Mouse (Mus musculus) kidney, embryonic 16.5 days (tissue): Measurements from ENCODE around the gene Btbd7. TPM values are rescaled to one million over a fixed set of nuclear protein-coding genes. Genes with fewer than 3 reads are reported as not detected.

Experiments used
- ATAC-seq: fragments of 200-750 bp; cut with Nextera tagmentation; 2 replicates; pipeline ENCODE4 v1.8.0; 2017; ENCODE audit warnings: moderate TSS enrichment; ENCODE audit not compliant: low FRiP score, low TSS enrichment
- H3K27ac ChIP-seq: fragments of 300-500 bp; sonication (generic); 2 replicates; pipeline ENCODE4 v1.5.1; 2014; ENCODE audit warnings: low read length
- H3K27me3 ChIP-seq: fragments of 300-500 bp; sonication (generic); 2 replicates; pipeline ENCODE4 v1.6.1; 2014; ENCODE audit warnings: low read length, control low read depth, mixed read lengths; ENCODE audit not compliant: insufficient read depth
- H3K36me3 ChIP-seq: fragments of 300-500 bp; sonication (generic); 2 replicates; pipeline ENCODE4 v1.6.1; 2014; ENCODE audit warnings: low read length, control low read depth, mixed read lengths; ENCODE audit not compliant: insufficient read depth
- H3K4me1 ChIP-seq: fragments of 300-500 bp; sonication (generic); 2 replicates; pipeline ENCODE4 v1.6.1; 2014; ENCODE audit warnings: low read length, control low read depth, mixed read lengths; ENCODE audit not compliant: insufficient read depth
- H3K4me2 ChIP-seq: fragments of 300-500 bp; sonication (generic); replicated peaks from 2 replicates; pipeline ENCODE4 v1.6.1; 2014; ENCODE audit warnings: low read depth, low read length
- H3K4me3 ChIP-seq: fragments of 300-500 bp; sonication (generic); 2 replicates; pipeline ENCODE4 v1.5.1; 2014; ENCODE audit warnings: mild to moderate bottlenecking, low read length
- H3K9ac ChIP-seq: fragments of 300-500 bp; sonication (generic); replicated peaks from 2 replicates; pipeline ENCODE4 v1.6.1; 2014; ENCODE audit warnings: low read length
- H3K9me3 ChIP-seq: fragments of 300-500 bp; sonication (generic); 2 replicates; pipeline ENCODE4 v1.6.1; 2016; ENCODE audit warnings: low read length, control low read depth
- WGBS: fragments of 180-500 bp; shearing (Covaris S2); extraction: QIAGEN DNeasy Blood & Tissue Kit; methylation state at CpG from one replicate; pipeline ENCODE4 v1.1.7; 2014; 5-methylcytosine and 5-hydroxymethylcytosine counted together
- polyA plus RNA-seq: library from polyadenylated mRNA; unstranded; fragments of >200 nt; fragmentation: Nextera tagmentation; extraction: Ambion mirVana; gene quantifications from 2 replicates; pipeline ENCODE4 v1.2.1, GENCODE M21; 2015

The Btbd7 gene
- polyA plus RNA-seq, 1 experiment from 2014 or later = 14.5 TPM

- 79% methylated on average over 7 of the region's 7 CpGs for WGBS
- no peaks in the 10 kb centered on the region for H3K4me1 ChIP-seq
- no peaks in the 10 kb centered on the region for H3K9me3 ChIP-seq
- ATAC-seq = no peak
- H3K27me3 ChIP-seq = no peaks in the 10 kb centered on the region
- H3K4me3 ChIP-seq = no peak overlapping the region
- peaks cover 53% of the 10 kb centered on the region for H3K36me3 ChIP-seq
- H3K4me2 ChIP-seq = no peak overlapping the region
- H3K27ac ChIP-seq = no peak overlapping the region
- H3K9ac ChIP-seq = no peak overlapping the region
Observed at GRCm38 (mm10) chr12:102787927-102788326, 90.3 kb downstream of the Btbd7 start.

GRCm38 (mm10) chr12:102785593-102785985, 92.7 kb downstream of the Btbd7 start:
- H3K9ac ChIP-seq = no peak overlapping the region
- H3K4me2 ChIP-seq = no peak overlapping the region
- no peaks in the 10 kb centered on the region for H3K27me3 ChIP-seq
- 90% methylated on average over 5 of the region's 5 CpGs for WGBS
- no peaks in the 10 kb centered on the region for H3K4me1 ChIP-seq
- H3K36me3 ChIP-seq = peaks cover 40% of the 10 kb centered on the region
- no peak overlapping the region for H3K4me3 ChIP-seq
- H3K27ac ChIP-seq = no peak overlapping the region
- H3K9me3 ChIP-seq = no peaks in the 10 kb centered on the region
- ATAC-seq = no peak

DNA sequence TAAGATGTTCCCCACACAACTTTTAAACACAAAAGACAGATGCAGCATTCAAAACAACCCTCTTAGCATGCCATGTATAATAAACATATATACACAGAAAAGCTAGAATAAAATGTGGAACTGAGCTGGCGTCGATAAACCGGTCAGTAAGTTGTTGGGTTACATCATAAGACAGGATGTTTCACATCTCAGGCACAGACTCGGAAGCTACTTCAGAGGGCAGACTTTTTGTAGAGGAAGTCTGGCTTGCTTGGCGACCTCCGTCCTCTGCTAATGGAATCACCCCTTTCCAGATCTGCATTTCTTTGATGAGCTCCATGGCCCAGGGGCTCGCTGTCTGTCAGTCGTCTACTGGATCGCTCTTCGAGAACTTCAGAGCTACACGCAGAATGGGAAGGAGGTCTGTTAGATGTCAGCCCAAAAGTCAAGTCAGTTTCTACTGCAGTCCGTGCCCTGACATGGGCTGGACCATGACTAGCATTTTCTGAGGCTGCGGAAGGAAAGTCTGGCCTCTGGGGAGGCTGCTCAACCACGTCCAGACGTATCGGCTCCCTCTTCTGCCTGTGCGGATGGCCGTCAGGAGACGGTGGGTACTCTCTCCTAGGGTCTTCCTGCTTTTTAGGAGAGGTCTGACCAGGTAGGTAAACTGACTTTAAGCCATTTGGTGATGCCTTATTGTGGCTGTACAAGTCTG, 93.2 kb downstream of the Btbd7 start:
- no peak overlapping the region for H3K9ac ChIP-seq
- H3K4me3 ChIP-seq = no peak overlapping the region
- 89% methylated on average over 19 of the region's 19 CpGs for WGBS
- H3K27ac ChIP-seq = no peak overlapping the region
- no peak overlapping the region for H3K4me2 ChIP-seq
- no peaks in the 10 kb centered on the region for H3K4me1 ChIP-seq
- H3K36me3 ChIP-seq = peaks cover 35% of the 10 kb centered on the region
- H3K27me3 ChIP-seq = no peaks in the 10 kb centered on the region
- no peak for ATAC-seq
- no peaks in the 10 kb centered on the region for H3K9me3 ChIP-seq

GRCm38 (mm10) chr12:102782841-102783240, 95.4 kb downstream of the Btbd7 start:
- Histone ChIP-seq H3K27ac (no peak overlapping the region), H3K4me2 (no peak overlapping the region), H3K4me3 (no peak overlapping the region), H3K36me3 (peaks cover 27% of the 10 kb centered on the region), H3K9me3 (no peaks in the 10 kb centered on the region), H3K9ac (no peak overlapping the region), H3K4me1 (no peaks in the 10 kb centered on the region), H3K27me3 (no peaks in the 10 kb centered on the region)
- no peak for ATAC-seq
- 84% methylated on average over 5 of the region's 5 CpGs for whole genome bisulfite sequencing

DNA sequence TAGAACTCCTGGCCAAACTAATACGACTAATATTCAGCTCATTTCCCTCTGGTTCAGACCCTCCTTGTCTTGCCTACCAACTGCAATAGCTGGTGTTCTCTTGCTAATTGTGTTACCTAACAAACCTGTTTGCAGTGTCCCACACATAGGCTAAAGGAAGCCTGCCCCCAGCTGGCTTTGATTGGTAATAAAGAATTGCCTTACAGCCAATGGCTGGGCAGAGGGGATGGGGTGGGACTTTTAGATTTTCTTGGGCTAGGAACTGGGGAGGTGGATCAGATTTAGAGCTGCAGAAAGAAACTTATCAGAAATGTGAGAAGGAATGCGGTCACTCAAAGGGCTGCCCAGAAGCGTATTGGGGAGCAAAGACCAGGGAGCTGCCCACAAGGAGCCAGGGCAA, 98.8 kb downstream of the Btbd7 start:
- Histone ChIP-seq H3K9me3 (no peaks in the 10 kb centered on the region), H3K4me2 (no peak overlapping the region), H3K27me3 (no peaks in the 10 kb centered on the region), H3K4me3 (no peak overlapping the region), H3K4me1 (no peaks in the 10 kb centered on the region), H3K36me3 (peaks cover 28% of the 10 kb centered on the region; the same call in 1 of the 2 replicates), H3K9ac (no peak overlapping the region), H3K27ac (no peak overlapping the region)
- ATAC-seq = peak; percentile 61; the same call in 1 of the 2 replicates
- WGBS = 50% methylated on average over 3 of the region's 3 CpGs

DNA sequence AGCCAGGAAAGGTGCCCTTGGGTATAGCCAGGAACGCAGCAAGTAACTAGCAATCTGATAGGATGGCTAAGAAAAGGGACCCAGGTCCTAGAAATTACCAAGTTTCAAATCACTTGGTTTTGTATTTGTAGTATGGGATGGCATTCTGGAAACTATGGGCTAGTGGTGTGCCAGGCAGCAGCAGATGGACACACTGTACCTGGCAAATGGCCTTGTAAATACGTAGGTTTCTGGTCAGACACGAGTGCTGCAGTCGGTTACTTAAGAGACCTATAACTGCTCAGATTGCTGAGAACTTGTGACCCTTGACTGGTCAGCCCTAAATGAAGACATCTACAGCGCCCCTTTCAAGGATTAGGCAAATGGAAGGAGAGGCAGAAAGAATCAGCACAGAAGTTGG, 100.1 kb downstream of the Btbd7 start:
- 82% methylated on average over 5 of the region's 5 CpGs for WGBS
- Histone ChIP-seq H3K4me1 (no peaks in the 10 kb centered on the region), H3K27me3 (no peaks in the 10 kb centered on the region), H3K27ac (no peak overlapping the region), H3K9ac (no peak overlapping the region), H3K9me3 (no peaks in the 10 kb centered on the region), H3K4me3 (no peak overlapping the region), H3K36me3 (peaks cover 21% of the 10 kb centered on the region; the same call in 1 of the 2 replicates), H3K4me2 (no peak overlapping the region)
- no peak for ATAC-seq

GRCm38 (mm10) chr12:102776035-102776434, 102.2 kb downstream of the Btbd7 start:
- WGBS = 91% methylated on average over 14 of the region's 14 CpGs

GRCm38 (mm10) chr12:102772676-102773075, 105.6 kb downstream of the Btbd7 start:
- Histone ChIP-seq H3K4me2 (no peak overlapping the region), H3K27ac (no peak overlapping the region), H3K36me3 (peaks cover 64% of the 10 kb centered on the region), H3K4me3 (no peak overlapping the region), H3K9ac (no peak overlapping the region), H3K27me3 (no peaks in the 10 kb centered on the region), H3K9me3 (no peaks in the 10 kb centered on the region), H3K4me1 (no peaks in the 10 kb centered on the region)
- no peak for ATAC-seq
- WGBS = 91% methylated on average over 5 of the region's 5 CpGs

More at GRCm38 (mm10) chr12:102776035-102776434, 102.2 kb downstream of the Btbd7 start:
- Histone ChIP-seq H3K4me3 (no peak overlapping the region), H3K9ac (no peak overlapping the region), H3K27me3 (no peaks in the 10 kb centered on the region), H3K9me3 (no peaks in the 10 kb centered on the region), H3K4me1 (no peaks in the 10 kb centered on the region), H3K36me3 (peaks cover 39% of the 10 kb centered on the region), H3K4me2 (no peak overlapping the region), H3K27ac (no peak overlapping the region)
- no peak for ATAC-seq

DNA sequence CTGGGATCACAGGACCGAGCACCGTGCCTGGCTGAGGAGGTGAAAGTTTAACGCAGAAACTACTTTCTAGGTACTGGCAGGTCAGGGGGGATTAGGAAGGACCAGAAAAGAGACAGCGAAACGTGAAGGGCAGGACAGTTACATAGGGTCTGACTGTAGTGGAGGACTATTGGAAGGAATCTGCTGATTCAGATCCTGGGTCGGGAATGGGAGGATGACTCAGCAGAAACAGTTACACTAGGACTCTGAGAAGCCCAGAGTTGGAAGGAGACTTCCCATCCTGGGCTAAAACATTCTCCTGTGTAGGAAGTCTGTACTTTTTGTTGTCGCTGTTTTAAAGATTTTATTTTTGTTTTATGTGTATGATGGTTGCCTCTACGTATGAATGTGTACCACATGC, 106.7 kb downstream of the Btbd7 start:
- WGBS = 98% methylated on average over 8 of the region's 8 CpGs
- Histone ChIP-seq H3K4me1 (no peaks in the 10 kb centered on the region), H3K36me3 (peaks cover 62% of the 10 kb centered on the region), H3K27ac (no peak overlapping the region), H3K4me3 (no peak overlapping the region), H3K27me3 (no peaks in the 10 kb centered on the region), H3K9ac (no peak overlapping the region), H3K4me2 (no peak overlapping the region), H3K9me3 (no peaks in the 10 kb centered on the region)
- no peak for ATAC-seq

DNA sequence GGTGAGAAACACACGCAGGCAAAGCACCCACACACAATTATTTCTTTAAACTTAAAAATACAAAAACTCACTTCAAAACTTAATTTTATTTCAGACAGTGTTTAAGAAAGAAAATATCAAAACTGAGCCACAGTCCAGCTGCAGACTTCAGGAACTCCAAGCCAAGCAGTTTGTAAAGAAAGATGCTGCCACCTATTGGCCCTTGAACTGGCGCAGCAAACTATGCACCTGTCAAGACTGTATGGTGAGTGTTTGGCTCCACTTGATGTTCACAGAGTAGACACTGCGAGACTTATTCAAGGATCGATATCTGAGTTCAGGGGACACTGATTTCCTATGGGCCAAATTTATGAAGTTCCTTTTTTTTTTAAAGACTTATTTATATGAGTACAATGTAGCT, 109.3 kb downstream of the Btbd7 start:
- no peak for ATAC-seq
- H3K4me1 ChIP-seq = no peaks in the 10 kb centered on the region
- 93% methylated on average over 4 of the region's 4 CpGs for WGBS
- H3K27me3 ChIP-seq = no peaks in the 10 kb centered on the region
- H3K9me3 ChIP-seq = no peaks in the 10 kb centered on the region
- H3K4me3 ChIP-seq = no peak overlapping the region
- H3K36me3 ChIP-seq = peaks cover 66% of the 10 kb centered on the region
- H3K9ac ChIP-seq = no peak overlapping the region
- H3K27ac ChIP-seq = no peak overlapping the region
- H3K4me2 ChIP-seq = no peak overlapping the region
